Mouse (Mus musculus): Measurements from ENCODE around the gene Oaz1. TPM values are rescaled to one million over a fixed set of nuclear protein-coding genes. Genes with fewer than 3 reads are reported as not detected.
A peak's percentile ranks its signal among the peaks of the same experiment; 100 is the strongest.

Gene Oaz1
- polyA plus RNA-seq, 1 experiment from 2014 or later = 1,786 TPM

MicroRNAs encoded within 50 kb of the gene (microRNA counts, 519-probe panel; counts per million panel counts)
- 460 counts per million, percentile 65 among the panel's probes with 10 or more counts for microRNA mmu-miR-1982

Small RNAs within 50 kb of the gene (microRNA-seq; reads per million reads assigned to microRNA genes)
- gene Mir1982 = 4.4 reads per million, percentile 18 among the genes with 10 or more reads in this experiment

Other genes with a start within 250 kb of the Oaz1 start
- 12.4 and 12.5 TPM in 2 replicates for gene Klf16, start 249.3 kb upstream of the Oaz1 start, polyA plus RNA-seq (2016; fragmentation: Nextera tagmentation; extraction: Ambion mirVana)
- gene Abhd17a, start 236.3 kb upstream of the Oaz1 start, polyA plus RNA-seq (2016; fragmentation: Nextera tagmentation; extraction: Ambion mirVana) = 123 and 125 TPM in 2 replicates
- gene Scamp4, start 223.8 kb upstream of the Oaz1 start, polyA plus RNA-seq (2016; fragmentation: Nextera tagmentation; extraction: Ambion mirVana) = 77.4 and 80.6 TPM in 2 replicates
- 7.0 and 7.8 TPM in 2 replicates for gene Adat3, start 223.8 kb upstream of the Oaz1 start, polyA plus RNA-seq (2016; fragmentation: Nextera tagmentation; extraction: Ambion mirVana)
- gene Gm49322, start 220.6 kb upstream of the Oaz1 start, polyA plus RNA-seq (2016; fragmentation: Nextera tagmentation; extraction: Ambion mirVana) = 4.7 and 5.9 TPM in 2 replicates
- 250 and 263 TPM in 2 replicates for gene Csnk1g2, start 203.8 kb upstream of the Oaz1 start, polyA plus RNA-seq (2016; fragmentation: Nextera tagmentation; extraction: Ambion mirVana)
- gene Btbd2, start 169.6 kb upstream of the Oaz1 start, polyA plus RNA-seq (2016; fragmentation: Nextera tagmentation; extraction: Ambion mirVana) = 109 and 110 TPM in 2 replicates
- gene Mknk2, start 148.5 kb upstream of the Oaz1 start, polyA plus RNA-seq (2016; fragmentation: Nextera tagmentation; extraction: Ambion mirVana) = 117 and 122 TPM in 2 replicates
- 57.4 and 60.9 TPM in 2 replicates for gene Mob3a, start 124.7 kb upstream of the Oaz1 start, polyA plus RNA-seq (2016; fragmentation: Nextera tagmentation; extraction: Ambion mirVana)
- 20.5 and 23.6 TPM in 2 replicates for gene Izumo4, start 124.5 kb upstream of the Oaz1 start, polyA plus RNA-seq (2016; fragmentation: Nextera tagmentation; extraction: Ambion mirVana)
- 84.7 and 85.8 TPM in 2 replicates for gene Ap3d1, start 84.4 kb upstream of the Oaz1 start, polyA plus RNA-seq (2016; fragmentation: Nextera tagmentation; extraction: Ambion mirVana)
- 23.5 and 26.1 TPM in 2 replicates for gene Dot1l, start 71.5 kb upstream of the Oaz1 start, polyA plus RNA-seq (2016; fragmentation: Nextera tagmentation; extraction: Ambion mirVana)
- gene Sf3a2, start 28.5 kb upstream of the Oaz1 start, polyA plus RNA-seq (2016; fragmentation: Nextera tagmentation; extraction: Ambion mirVana) = 64.8 and 71.7 TPM in 2 replicates
- gene Plekhj1, start 28.0 kb upstream of the Oaz1 start, polyA plus RNA-seq (2016; fragmentation: Nextera tagmentation; extraction: Ambion mirVana) = 132 and 142 TPM in 2 replicates
- not detected in 2 replicates for gene Amh, start 21.4 kb upstream of the Oaz1 start, polyA plus RNA-seq (2016; fragmentation: Nextera tagmentation; extraction: Ambion mirVana)
- gene Jsrp1, start 13.2 kb upstream of the Oaz1 start, polyA plus RNA-seq (2016; fragmentation: Nextera tagmentation; extraction: Ambion mirVana) = 1.6 and 1.8 TPM in 2 replicates
- gene Lingo3, start 17.4 kb downstream of the Oaz1 start, polyA plus RNA-seq (2016; fragmentation: Nextera tagmentation; extraction: Ambion mirVana) = 1.7 and 2.1 TPM in 2 replicates
- 314 and 329 TPM in 2 replicates for gene Lsm7, start 28.6 kb downstream of the Oaz1 start, polyA plus RNA-seq (2016; fragmentation: Nextera tagmentation; extraction: Ambion mirVana)
- 52.0 and 53.0 TPM in 2 replicates for gene Sppl2b, start 28.6 kb downstream of the Oaz1 start, polyA plus RNA-seq (2016; fragmentation: Nextera tagmentation; extraction: Ambion mirVana)
- 0.09 and 0.10 TPM in 2 replicates for gene Tmprss9, start 45.2 kb downstream of the Oaz1 start, polyA plus RNA-seq (2016; fragmentation: Nextera tagmentation; extraction: Ambion mirVana)
- gene Timm13, start 74.3 kb downstream of the Oaz1 start, polyA plus RNA-seq (2016; fragmentation: Nextera tagmentation; extraction: Ambion mirVana) = 308 and 322 TPM in 2 replicates
- gene Lmnb2, start 91.6 kb downstream of the Oaz1 start, polyA plus RNA-seq (2016; fragmentation: Nextera tagmentation; extraction: Ambion mirVana) = 70.3 TPM in 2 replicates
- gene Gadd45b, start 103.4 kb downstream of the Oaz1 start, polyA plus RNA-seq (2016; fragmentation: Nextera tagmentation; extraction: Ambion mirVana) = 15.9 and 20.5 TPM in 2 replicates
- 11.0 and 11.4 TPM in 2 replicates for gene Gng7, start 188.3 kb downstream of the Oaz1 start, polyA plus RNA-seq (2016; fragmentation: Nextera tagmentation; extraction: Ambion mirVana)
- 1.9 and 2.1 TPM in 2 replicates for gene Diras1, start 199.0 kb downstream of the Oaz1 start, polyA plus RNA-seq (2016; fragmentation: Nextera tagmentation; extraction: Ambion mirVana)
- gene Slc39a3, start 210.8 kb downstream of the Oaz1 start, polyA plus RNA-seq (2016; fragmentation: Nextera tagmentation; extraction: Ambion mirVana) = 21.8 and 21.9 TPM in 2 replicates
- 242 and 251 TPM in 2 replicates for gene Sgta, start 233.5 kb downstream of the Oaz1 start, polyA plus RNA-seq (2016; fragmentation: Nextera tagmentation; extraction: Ambion mirVana)
- 68.2 and 71.3 TPM in 2 replicates for gene Thop1, start 243.4 kb downstream of the Oaz1 start, polyA plus RNA-seq (2016; fragmentation: Nextera tagmentation; extraction: Ambion mirVana)

All from embryonic facial prominence, embryonic 12.5 days (tissue).